Mouse (Mus musculus): ENCODE measurements around the gene BC049715. TPM values are rescaled to one million over a fixed set of nuclear protein-coding genes. Genes with fewer than 3 reads are reported as not detected.
"Not testable (repeated sequence)": the region's sequence is repeated elsewhere in the genome, so short reads cannot be mapped to it uniquely, and the experiment has no call there.

Gene BC049715
- polyA plus RNA-seq, 1 experiment from 2014 or later, result 0.93 TPM

DNA sequence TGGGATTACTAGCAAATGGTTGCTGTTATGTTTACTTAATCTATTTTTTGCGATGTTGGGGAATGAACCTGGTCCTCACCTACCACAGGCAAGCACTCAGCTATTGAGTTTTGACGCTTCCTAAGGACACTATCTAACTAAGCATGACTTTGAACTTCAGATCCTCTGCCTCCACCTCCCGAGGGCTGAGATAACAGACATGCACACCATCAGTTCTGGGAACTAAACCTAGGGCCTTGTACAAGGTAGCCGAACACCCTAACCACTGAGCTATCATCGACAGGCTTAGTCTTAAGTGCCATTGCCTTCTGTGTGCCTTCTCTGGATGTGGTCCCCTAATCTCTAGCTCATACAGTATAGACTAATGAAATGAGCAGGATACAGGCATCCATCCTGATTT, 37.9 kb downstream of the BC049715 start:
- Histone ChIP-seq H3K4me1 (ENCODE audit: control insufficient read depth, insufficient read depth, low read length) (peaks cover 5% of the 10 kb centered on the region; the same call in 1 of the 2 replicates), H3K27me3 (replicated peaks; ENCODE audit: control insufficient read depth, insufficient read depth, low read length) (no peaks in the 10 kb centered on the region), H3K4me2 (ENCODE audit: low read depth, low read length) (no peak overlapping the region), H3K9me3 (ENCODE audit: control insufficient read depth, low read length) (no peaks in the 10 kb centered on the region), H3K4me3 (ENCODE audit: low read length) (no peak overlapping the region), H3K27ac (ENCODE audit: low read length) (no peak overlapping the region), H3K9ac (ENCODE audit: low read depth, low read length) (no peak overlapping the region), H3K36me3 (ENCODE audit: control insufficient read depth, insufficient read depth, low read length) (no peaks in the 10 kb centered on the region)
- no peak for ATAC-seq
- 93% methylated on average over 5 of the region's 5 CpGs for WGBS

DNA sequence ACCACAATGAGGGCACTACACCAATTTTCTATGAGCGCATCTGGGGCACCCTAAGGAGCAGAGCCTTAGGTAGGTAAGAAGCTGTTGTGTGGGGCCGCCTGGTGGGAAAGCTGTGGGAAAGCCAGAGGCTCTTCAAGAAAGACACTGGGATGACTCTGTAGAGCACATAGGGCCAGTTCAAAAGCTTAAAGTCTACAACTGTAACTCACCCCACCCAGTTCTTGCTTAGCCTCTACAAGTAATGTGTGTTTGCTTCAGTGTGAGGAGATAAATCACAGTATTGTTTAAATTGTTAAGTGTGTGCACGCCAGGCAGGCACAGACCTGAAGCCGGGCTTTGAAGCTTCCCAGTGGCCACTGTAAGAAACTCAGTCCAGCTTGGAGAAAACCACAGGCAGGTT, 38.7 kb downstream of the BC049715 start:
- H3K4me3 ChIP-seq (ENCODE audit: low read length), result no peak overlapping the region
- no peak for ATAC-seq
- peaks cover 5% of the 10 kb centered on the region; the same call in 1 of the 2 replicates for H3K4me1 ChIP-seq (ENCODE audit: control insufficient read depth, insufficient read depth, low read length)
- H3K36me3 ChIP-seq (ENCODE audit: control insufficient read depth, insufficient read depth, low read length), result no peaks in the 10 kb centered on the region
- H3K4me2 ChIP-seq (ENCODE audit: low read depth, low read length), result no peak overlapping the region
- H3K9me3 ChIP-seq (ENCODE audit: control insufficient read depth, low read length), result no peaks in the 10 kb centered on the region
- no peaks in the 10 kb centered on the region for H3K27me3 ChIP-seq (replicated peaks; ENCODE audit: control insufficient read depth, insufficient read depth, low read length)
- no peak overlapping the region for H3K27ac ChIP-seq (ENCODE audit: low read length)
- WGBS, result 66% methylated on average over 4 of the region's 4 CpGs
- no peak overlapping the region for H3K9ac ChIP-seq (ENCODE audit: low read depth, low read length)

DNA sequence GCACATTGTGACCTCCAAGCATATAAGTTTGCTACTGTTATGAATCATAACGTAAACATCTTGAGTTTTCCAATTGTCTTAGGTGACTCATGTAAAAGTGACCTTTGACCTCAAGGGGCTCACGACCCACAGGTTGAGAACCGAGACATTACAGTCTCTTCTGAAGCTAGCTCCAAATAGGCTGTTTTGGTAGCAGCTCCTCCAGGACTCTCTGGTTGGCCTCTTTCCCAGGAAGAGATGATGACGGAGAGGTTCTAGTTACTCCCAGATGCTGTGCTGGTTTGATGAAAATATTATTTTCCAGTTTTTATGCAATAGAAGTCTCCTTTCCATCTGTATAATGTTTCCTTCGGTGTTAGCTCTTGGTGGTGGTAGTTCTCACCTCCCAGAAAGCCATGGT, 41.5 kb downstream of the BC049715 start:
- peaks cover 5% of the 10 kb centered on the region; the same call in 1 of the 2 replicates for H3K4me1 ChIP-seq (ENCODE audit: control insufficient read depth, insufficient read depth, low read length)
- no peak for ATAC-seq
- H3K36me3 ChIP-seq (ENCODE audit: control insufficient read depth, insufficient read depth, low read length), result no peaks in the 10 kb centered on the region
- no peaks in the 10 kb centered on the region for H3K9me3 ChIP-seq (ENCODE audit: control insufficient read depth, low read length)
- no peak overlapping the region for H3K4me3 ChIP-seq (ENCODE audit: low read length)
- no peaks in the 10 kb centered on the region for H3K27me3 ChIP-seq (replicated peaks; ENCODE audit: control insufficient read depth, insufficient read depth, low read length)
- H3K27ac ChIP-seq (ENCODE audit: low read length), result no peak overlapping the region
- H3K9ac ChIP-seq (ENCODE audit: low read depth, low read length), result no peak overlapping the region
- H3K4me2 ChIP-seq (ENCODE audit: low read depth, low read length), result no peak overlapping the region
- WGBS, result 61% methylated on average over 5 of the region's 5 CpGs

DNA sequence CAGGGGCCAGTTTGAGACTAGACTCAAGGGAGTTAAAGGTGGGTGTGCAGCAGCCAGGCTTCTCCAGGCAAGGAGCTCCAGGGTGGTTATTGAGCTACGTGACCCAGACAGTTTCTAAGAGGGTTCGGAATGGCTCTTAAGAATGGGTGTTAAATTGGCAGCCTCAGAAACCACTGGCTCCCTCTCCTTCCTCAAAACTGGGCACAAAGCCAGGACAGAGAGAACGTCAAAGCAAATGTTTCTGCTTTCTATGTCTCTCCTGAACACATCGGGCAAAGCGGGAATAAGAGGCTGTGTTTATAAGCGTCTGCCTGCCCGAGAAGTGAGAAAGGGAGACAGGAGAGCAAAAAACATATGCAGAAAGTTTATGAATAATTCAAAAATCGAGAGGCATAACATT, 47.2 kb downstream of the BC049715 start:
- ATAC-seq, result no peak
- no peaks in the 10 kb centered on the region for H3K9me3 ChIP-seq (ENCODE audit: control insufficient read depth, low read length)
- WGBS, result 41% methylated on average over 8 of the region's 8 CpGs
- no peaks in the 10 kb centered on the region for H3K27me3 ChIP-seq (replicated peaks; ENCODE audit: control insufficient read depth, insufficient read depth, low read length)
- no peak overlapping the region for H3K4me3 ChIP-seq (ENCODE audit: low read length)
- no peak overlapping the region for H3K27ac ChIP-seq (ENCODE audit: low read length)
- H3K4me2 ChIP-seq (ENCODE audit: low read depth, low read length), result peak overlapping the region; percentile 27; the same call in 1 of the 2 replicates
- no peak overlapping the region for H3K9ac ChIP-seq (ENCODE audit: low read depth, low read length)
- no peaks in the 10 kb centered on the region for H3K36me3 ChIP-seq (ENCODE audit: control insufficient read depth, insufficient read depth, low read length)
- peaks cover 4% of the 10 kb centered on the region; the same call in 1 of the 2 replicates for H3K4me1 ChIP-seq (ENCODE audit: control insufficient read depth, insufficient read depth, low read length)

DNA sequence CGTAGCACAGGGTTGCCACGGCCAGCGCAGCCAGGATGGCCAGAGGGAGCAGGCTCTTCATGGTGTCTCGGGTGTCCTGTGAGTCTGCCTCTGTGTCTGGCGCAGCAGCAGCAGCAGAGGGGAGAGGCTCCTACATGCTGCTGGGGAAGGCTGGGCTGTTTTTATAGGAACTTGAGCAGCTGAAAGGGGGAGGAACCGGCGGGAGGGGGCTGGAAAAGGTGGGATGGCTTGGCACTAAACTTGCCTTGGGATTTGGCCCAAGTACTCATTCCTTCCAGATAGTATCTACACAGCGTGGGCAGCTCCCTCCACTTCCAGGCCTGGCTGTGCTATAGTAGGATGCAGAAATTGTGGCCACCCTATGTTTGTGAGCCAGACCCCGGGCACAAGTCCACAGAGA, 48.2 kb downstream of the BC049715 start, which contains the start of gene Mgp:
TSS of gene Mgp (minus strand) at position 154 of the 400 bp plus-strand sequence.
- no peaks in the 10 kb centered on the region for H3K9me3 ChIP-seq (ENCODE audit: control insufficient read depth, low read length)
- peak within 1 kb of the TSS; percentile 37; the same call in 1 of the 2 replicates for H3K27ac ChIP-seq (ENCODE audit: low read length)
- H3K4me3 ChIP-seq (ENCODE audit: low read length), result peak within 1 kb of the TSS; percentile 35
- H3K4me2 ChIP-seq (ENCODE audit: low read depth, low read length), result peak within 1 kb of the TSS; percentile 27
- peak within 1 kb of the TSS; percentile 64 for H3K9ac ChIP-seq (ENCODE audit: low read depth, low read length)
- no peaks in the 10 kb centered on the region for H3K27me3 ChIP-seq (replicated peaks; ENCODE audit: control insufficient read depth, insufficient read depth, low read length)
- 37% methylated on average over 9 of the region's 9 CpGs for WGBS
- peaks cover 4% of the 10 kb centered on the region; the same call in 1 of the 2 replicates for H3K4me1 ChIP-seq (ENCODE audit: control insufficient read depth, insufficient read depth, low read length)
- H3K36me3 ChIP-seq (ENCODE audit: control insufficient read depth, insufficient read depth, low read length), result no peaks in the 10 kb centered on the region
- peak; percentile 71 for ATAC-seq

DNA sequence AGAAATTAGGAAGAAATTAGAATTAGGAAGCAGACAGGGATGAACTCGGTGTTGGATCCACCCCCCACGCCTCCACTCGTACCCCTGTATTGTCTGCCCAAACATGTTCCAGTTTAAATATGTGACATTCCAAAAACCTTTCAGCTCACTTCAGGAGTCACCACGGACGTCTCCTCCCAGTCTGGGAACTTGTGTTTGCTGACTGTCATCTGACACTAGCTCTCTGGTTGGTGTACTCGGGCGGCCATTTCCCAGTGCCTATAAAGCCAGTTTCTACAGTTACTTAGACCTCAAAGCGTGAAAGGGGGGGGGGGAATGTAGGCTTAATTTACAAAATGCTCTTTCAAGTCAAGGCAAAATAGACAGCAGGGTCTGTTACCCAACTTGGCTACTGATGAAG, 54.3 kb downstream of the BC049715 start:
- Histone ChIP-seq H3K4me3 (ENCODE audit: low read length) (no peak overlapping the region), H3K27me3 (replicated peaks; ENCODE audit: control insufficient read depth, insufficient read depth, low read length) (no peaks in the 10 kb centered on the region), H3K4me1 (ENCODE audit: control insufficient read depth, insufficient read depth, low read length) (no peaks in the 10 kb centered on the region), H3K27ac (ENCODE audit: low read length) (no peak overlapping the region), H3K36me3 (ENCODE audit: control insufficient read depth, insufficient read depth, low read length) (no peaks in the 10 kb centered on the region), H3K4me2 (ENCODE audit: low read depth, low read length) (no peak overlapping the region), H3K9ac (ENCODE audit: low read depth, low read length) (no peak overlapping the region), H3K9me3 (ENCODE audit: control insufficient read depth, low read length) (no peaks in the 10 kb centered on the region)
- no peak for ATAC-seq
- 68% methylated on average over 8 of the region's 8 CpGs for WGBS

DNA sequence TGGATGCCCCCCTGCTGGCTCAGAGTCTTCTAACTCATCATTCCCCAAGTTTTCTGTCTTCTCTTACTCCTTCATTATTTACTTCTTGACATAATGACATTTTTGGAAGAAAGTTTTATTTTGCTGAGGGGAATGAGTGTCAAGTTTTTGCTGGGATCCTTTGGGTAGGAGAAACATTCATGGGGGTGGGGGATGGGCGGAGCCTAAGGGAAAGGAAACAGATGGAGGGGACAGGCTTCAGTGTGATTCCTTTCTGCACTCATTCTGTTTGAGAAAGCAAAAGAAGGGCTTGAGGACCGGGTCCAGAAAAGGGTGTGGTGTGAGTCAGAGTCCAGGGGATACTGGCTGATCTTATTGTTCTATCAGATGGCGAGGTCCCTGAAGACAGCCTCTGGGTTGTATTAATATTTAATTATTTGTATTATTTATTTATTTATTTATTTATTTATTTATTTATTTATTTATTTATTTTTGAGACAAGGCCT, 56.0 kb downstream of the BC049715 start:
- 68% methylated on average over 3 of the region's 3 CpGs for WGBS
- no peak overlapping the region for H3K4me2 ChIP-seq (ENCODE audit: low read depth, low read length)
- no peak for ATAC-seq

DNA sequence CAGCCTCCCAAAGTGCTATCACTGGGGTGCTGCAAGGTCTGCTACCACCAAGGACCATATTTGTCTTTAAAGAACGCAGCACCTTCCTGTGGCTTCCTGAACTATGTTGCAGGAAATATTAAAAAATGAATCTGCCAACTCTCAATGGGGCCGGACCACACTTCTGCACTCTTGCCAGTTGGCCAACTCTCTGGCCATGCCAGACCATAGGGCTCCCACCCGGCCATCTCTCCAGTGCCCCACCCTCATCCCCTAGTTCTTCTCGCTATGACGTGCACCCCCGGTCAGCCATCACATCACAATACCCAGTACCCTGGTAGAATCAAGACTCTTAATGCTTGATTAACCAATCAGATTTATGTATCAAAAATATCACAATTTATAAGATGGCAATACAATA, 56.5 kb downstream of the BC049715 start:
- H3K4me3 ChIP-seq (ENCODE audit: low read length), result no peak overlapping the region
- H3K27ac ChIP-seq (ENCODE audit: low read length), result no peak overlapping the region
- no peaks in the 10 kb centered on the region for H3K36me3 ChIP-seq (ENCODE audit: control insufficient read depth, insufficient read depth, low read length)
- no peak for ATAC-seq
- 93% methylated on average over 6 of the region's 6 CpGs for WGBS
- H3K27me3 ChIP-seq (replicated peaks; ENCODE audit: control insufficient read depth, insufficient read depth, low read length), result no peaks in the 10 kb centered on the region
- H3K4me2 ChIP-seq (ENCODE audit: low read depth, low read length), result no peak overlapping the region
- no peaks in the 10 kb centered on the region for H3K9me3 ChIP-seq (ENCODE audit: control insufficient read depth, low read length)
- no peak overlapping the region for H3K9ac ChIP-seq (ENCODE audit: low read depth, low read length)
- peaks cover 6% of the 10 kb centered on the region; the same call in 1 of the 2 replicates for H3K4me1 ChIP-seq (ENCODE audit: control insufficient read depth, insufficient read depth, low read length)

More for the DNA sequence above, 56.0 kb downstream of the BC049715 start:
- Histone ChIP-seq H3K4me3 (ENCODE audit: low read length) (no peak overlapping the region), H3K4me1 (ENCODE audit: control insufficient read depth, insufficient read depth, low read length) (peaks cover 6% of the 10 kb centered on the region; the same call in 1 of the 2 replicates), H3K36me3 (ENCODE audit: control insufficient read depth, insufficient read depth, low read length) (no peaks in the 10 kb centered on the region), H3K27ac (ENCODE audit: low read length) (no peak overlapping the region), H3K9ac (ENCODE audit: low read depth, low read length) (no peak overlapping the region), H3K27me3 (replicated peaks; ENCODE audit: control insufficient read depth, insufficient read depth, low read length) (no peaks in the 10 kb centered on the region), H3K9me3 (ENCODE audit: control insufficient read depth, low read length) (no peaks in the 10 kb centered on the region)

DNA sequence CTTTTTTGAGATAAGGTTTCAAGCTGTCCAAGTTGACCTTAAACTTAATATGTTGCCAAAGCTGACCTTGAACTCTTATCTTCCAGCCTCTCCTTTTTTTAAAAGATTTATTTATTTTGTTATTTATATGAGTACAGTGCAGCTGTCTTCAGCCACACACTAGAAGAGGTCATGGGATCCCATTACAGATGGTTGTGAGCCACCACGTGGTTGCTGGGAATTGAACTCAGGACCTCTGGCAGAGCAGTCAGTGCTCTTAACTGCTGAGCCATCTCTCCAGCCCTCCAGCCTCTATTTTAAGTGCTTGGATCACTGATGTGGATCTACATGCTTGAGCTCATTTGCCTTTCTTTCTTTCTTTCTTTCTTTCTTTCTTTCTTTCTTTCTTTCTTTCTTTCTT, 57.3 kb downstream of the BC049715 start:
- 38% methylated on average over 1 of the region's 1 CpGs for WGBS
- H3K27me3 ChIP-seq (replicated peaks; ENCODE audit: control insufficient read depth, insufficient read depth, low read length); ATAC-seq; H3K4me2 ChIP-seq (ENCODE audit: low read depth, low read length); H3K9ac ChIP-seq (ENCODE audit: low read depth, low read length); H3K4me3 ChIP-seq (ENCODE audit: low read length); H3K4me1 ChIP-seq (ENCODE audit: control insufficient read depth, insufficient read depth, low read length); H3K27ac ChIP-seq (ENCODE audit: low read length); H3K36me3 ChIP-seq (ENCODE audit: control insufficient read depth, insufficient read depth, low read length); H3K9me3 ChIP-seq (ENCODE audit: control insufficient read depth, low read length): not testable (repeated sequence)

DNA sequence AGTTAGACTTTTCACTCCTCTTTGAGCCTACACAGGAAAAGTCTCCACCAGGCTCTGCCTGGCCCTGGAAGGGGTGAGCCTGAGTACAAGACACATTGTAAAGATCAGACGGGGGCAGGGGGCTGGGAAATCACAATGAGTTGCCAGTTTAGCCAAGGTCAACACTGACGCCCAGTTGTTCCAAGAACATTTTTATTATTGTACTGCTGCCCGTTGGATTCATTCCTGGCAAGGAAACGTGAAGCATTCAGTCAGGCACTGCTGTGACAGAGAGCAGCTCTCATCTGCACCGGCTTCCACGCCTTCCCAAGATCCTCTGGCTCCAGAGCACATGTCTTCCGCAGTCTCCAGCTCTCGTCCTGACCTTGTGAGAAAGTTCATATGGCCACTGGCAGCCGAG, 60.4 kb downstream of the BC049715 start:
- H3K36me3 ChIP-seq (ENCODE audit: control insufficient read depth, insufficient read depth, low read length), result no peaks in the 10 kb centered on the region
- H3K4me1 ChIP-seq (ENCODE audit: control insufficient read depth, insufficient read depth, low read length), result peaks cover 6% of the 10 kb centered on the region; the same call in 1 of the 2 replicates
- H3K4me3 ChIP-seq (ENCODE audit: low read length), result no peak overlapping the region
- ATAC-seq, result peak; percentile 40; the same call in 1 of the 2 replicates
- H3K27ac ChIP-seq (ENCODE audit: low read length), result peak overlapping the region; percentile 35; the same call in 1 of the 2 replicates
- no peaks in the 10 kb centered on the region for H3K9me3 ChIP-seq (ENCODE audit: control insufficient read depth, low read length)
- H3K9ac ChIP-seq (ENCODE audit: low read depth, low read length), result no peak overlapping the region
- H3K4me2 ChIP-seq (ENCODE audit: low read depth, low read length), result no peak overlapping the region
- H3K27me3 ChIP-seq (replicated peaks; ENCODE audit: control insufficient read depth, insufficient read depth, low read length), result no peaks in the 10 kb centered on the region
- WGBS, result 46% methylated on average over 9 of the region's 9 CpGs
